Mouse (Mus musculus) frontal cortex, postnatal 14 days (tissue): Measurements from ENCODE around the gene Ifna15.

ENCODE experiments used
- DNase-seq, 2 experiments: peaks; one replicate each; pipeline ENCODE4 v3.0.0; 2022; ENCODE audit warnings: low spot score in 2 of 2

The Ifna15 gene

DNA sequence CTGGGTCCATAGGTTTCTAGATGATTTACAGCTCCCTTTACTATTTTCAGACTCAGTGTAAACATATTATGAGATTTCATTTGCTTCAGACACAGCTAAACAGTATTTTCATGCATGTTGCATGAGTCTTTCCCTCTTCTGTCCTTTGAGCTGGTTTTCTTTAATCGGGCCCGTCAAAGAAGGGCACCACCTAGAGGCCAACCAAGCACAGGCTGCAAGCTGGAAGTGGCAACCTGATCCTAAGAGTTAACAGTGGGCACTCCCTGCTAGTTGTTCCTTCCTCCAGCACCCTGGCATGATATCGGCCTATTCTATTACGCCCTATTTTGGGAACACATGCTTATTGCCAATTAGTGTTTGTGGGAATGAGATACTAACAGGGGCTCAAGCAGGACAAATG lies 43.6 kb downstream of the Ifna15 start:
- peak in 1 of 2 experiments; percentile 34 for DNase-seq

DNA sequence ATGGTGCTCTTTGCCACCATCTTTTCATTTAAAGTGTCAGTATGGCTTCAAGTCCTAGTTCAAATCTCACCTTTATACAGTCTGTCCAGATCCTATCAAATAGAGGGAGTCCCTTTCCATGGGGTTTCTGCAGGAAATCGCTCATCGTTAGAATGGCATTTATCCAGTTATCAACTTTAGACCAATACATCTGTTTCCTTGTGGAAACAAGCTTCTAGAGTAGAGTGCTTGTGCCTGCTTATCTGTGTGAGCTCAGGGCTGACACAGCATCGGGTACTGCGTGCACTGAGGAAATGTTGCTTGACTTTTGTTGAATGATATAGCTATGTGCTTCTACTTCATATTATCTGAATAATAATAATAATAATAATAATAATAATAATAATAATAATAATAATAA lies 44.3 kb downstream of the Ifna15 start:
- DNase-seq, result no peak
